In genomic region chr9:65197826-65198225, GRCm38 (mm10) we compare ENCODE assay signal across 14 mouse cellular contexts. TPM values are rescaled to one million over a fixed set of nuclear protein-coding genes. Genes with fewer than 3 reads are reported as not detected.
DNase-seq lines count a peak whose midpoint lies in the region; ATAC-seq and TF ChIP-seq lines count a peak whose summit lies in the region.
"Had no signal": no experiment of that assay in that cellular context is flagged by ENCODE, and none has a peak within 500 bp of the region (broad histone marks: within the 10 kb centered on the region; RNA-seq: fewer than 3 reads in every experiment).

No protein-coding gene starts in this region.

- H3K4me2 ChIP-seq in hindbrain, embryonic 13.5 days = no peak overlapping the region
- H3K4me2 ChIP-seq in myocyte (ENCODE audit: low read depth) = no peak overlapping the region
- H3K4me2 ChIP-seq: embryonic facial prominence, embryonic 15.5 days had no signal

- ATAC-seq in hindbrain, embryonic 13.5 days (ENCODE audit: low FRiP score) = no peak
- ATAC-seq in erythroblast, adult 5-6 weeks (replicated peaks; ENCODE audit: low FRiP score, poor library complexity, severe bottlenecking) = peak; percentile 66
- no peak for ATAC-seq in megakaryocyte progenitor cell, adult 5-6 weeks (replicated peaks; ENCODE audit: poor library complexity)
- ATAC-seq: hindbrain, embryonic 16.5 days; midbrain, embryonic 15.5 days had no signal

- peaks cover 1% of the 10 kb centered on the region; the same call in 1 of the 2 replicates for H3K79me2 ChIP-seq in MEL (ENCODE audit: control insufficient read depth, insufficient read depth, low read length, poor library complexity)
- no peaks in the 10 kb centered on the region for H3K79me2 ChIP-seq in myocyte (ENCODE audit: control insufficient read depth, insufficient read depth)

- no peaks in the 10 kb centered on the region for H3K27me3 ChIP-seq in hindbrain, embryonic 10.5 days (ENCODE audit: insufficient read depth, poor library complexity, severe bottlenecking)
- H3K27me3 ChIP-seq in hindbrain, embryonic 13.5 days = no peaks in the 10 kb centered on the region
- H3K27me3 ChIP-seq in MEL (ENCODE audit: control insufficient read depth in 1 of 2, insufficient read depth in 2 of 2, low read length in 2 of 2) (no peaks in the 10 kb centered on the region), myocyte (ENCODE audit: control insufficient read depth, insufficient read depth, insufficient read length) (no peaks in the 10 kb centered on the region)
- H3K27me3 ChIP-seq: embryonic facial prominence, embryonic 15.5 days; limb, embryonic 12.5 days; midbrain, embryonic 15.5 days; neural tube, embryonic 15.5 days had no signal

- DNase-seq in hindbrain, embryonic 10.5 days (ENCODE audit: low spot score) = no peak
- peak; percentile 62 for DNase-seq in MEL (ENCODE audit: low read depth, low spot score)
- no peak for DNase-seq in kidney, adult 8-10 months
- DNase-seq: cerebellum, postnatal 25 days had no signal

- peak overlapping the region; percentile 45; the same call in 1 of the 2 replicates for H3K27ac ChIP-seq in hindbrain, embryonic 10.5 days
- no peak overlapping the region for H3K27ac ChIP-seq in hindbrain, embryonic 13.5 days
- peak overlapping the region; percentile 2; the same call in 1 of the 2 replicates for H3K27ac ChIP-seq in MEL (ENCODE audit: control insufficient read depth, low read depth, low read length)
- H3K27ac ChIP-seq: kidney, postnatal 0 days had no signal

- H3K9me3 ChIP-seq in hindbrain, embryonic 10.5 days = no peaks in the 10 kb centered on the region
- H3K9me3 ChIP-seq in hindbrain, embryonic 13.5 days = no peaks in the 10 kb centered on the region
- H3K9me3 ChIP-seq in MEL (replicated peaks; ENCODE audit: insufficient read depth, low read length) = no peaks in the 10 kb centered on the region
- H3K9me3 ChIP-seq: embryonic facial prominence, embryonic 15.5 days; limb, embryonic 12.5 days; midbrain, embryonic 15.5 days; neural tube, embryonic 15.5 days had no signal

- TF ChIP-seq CTCF in MEL (IDR thresholded peaks at IDR 0.05 in 2 of 3, conservative IDR thresholded peaks at IDR 0.05 in 1 of 3; ENCODE audit: control insufficient read depth in 1 of 3, insufficient read depth in 1 of 3, low read depth in 2 of 3, low read length in 3 of 3, poor library complexity in 1 of 3, severe bottlenecking in 1 of 3) = no peak

- no peak for TF ChIP-seq RAD21 in MEL (IDR thresholded peaks at IDR 0.05; ENCODE audit: low read depth, low read length)

- peaks cover 48% of the 10 kb centered on the region for H3K4me1 ChIP-seq in hindbrain, embryonic 10.5 days (replicated peaks)
- H3K4me1 ChIP-seq in hindbrain, embryonic 13.5 days (replicated peaks) = peaks cover 19% of the 10 kb centered on the region
- H3K4me1 ChIP-seq in MEL (ENCODE audit: control insufficient read depth in 1 of 2, insufficient read depth in 2 of 2, low read length in 2 of 2) = peaks cover 0 to 31% of the 10 kb centered on the region in 2 experiments; a peak in 2 of 4 replicates

- no peak overlapping the region for H3ac ChIP-seq in myocyte (ENCODE audit: control insufficient read depth, insufficient read length)

- no peaks in the 10 kb centered on the region for H3K36me3 ChIP-seq in hindbrain, embryonic 10.5 days
- no peaks in the 10 kb centered on the region for H3K36me3 ChIP-seq in hindbrain, embryonic 13.5 days
- H3K36me3 ChIP-seq in MEL (ENCODE audit: control insufficient read depth in 1 of 2, insufficient read depth in 2 of 2, low read length in 2 of 2) = peaks cover 0 to 10% of the 10 kb centered on the region in 2 experiments; a peak in 2 of 4 replicates
- H3K36me3 ChIP-seq in myocyte (ENCODE audit: control insufficient read depth, insufficient read depth) = no peaks in the 10 kb centered on the region
- H3K36me3 ChIP-seq: embryonic facial prominence, embryonic 15.5 days; limb, embryonic 12.5 days; midbrain, embryonic 15.5 days; neural tube, embryonic 15.5 days had no signal

- TF ChIP-seq EP300 in MEL (IDR thresholded peaks at IDR 0.05; ENCODE audit: low read depth in 1 of 2, low read length in 2 of 2) = no peak

- 88% methylated on average over 6 of the region's 6 CpGs for WGBS in hindbrain, embryonic 10.5 days
- 88% methylated on average over 6 of the region's 6 CpGs for WGBS in hindbrain, embryonic 13.5 days

- no peak overlapping the region for H3K4me3 ChIP-seq in hindbrain, embryonic 10.5 days
- no peak overlapping the region for H3K4me3 ChIP-seq in hindbrain, embryonic 13.5 days
- H3K4me3 ChIP-seq in MEL (ENCODE audit: control insufficient read depth in 1 of 2, insufficient read depth in 1 of 2, low read depth in 2 of 2, low read length in 2 of 2) (no peak overlapping the region), myocyte (no peak overlapping the region)
- H3K4me3 ChIP-seq: embryonic facial prominence, embryonic 15.5 days; limb, embryonic 12.5 days; midbrain, embryonic 15.5 days; neural tube, embryonic 15.5 days had no signal

- no peak overlapping the region for H3K9ac ChIP-seq in hindbrain, embryonic 13.5 days
- peak overlapping the region; percentile 21; the same call in 1 of the 2 replicates for H3K9ac ChIP-seq in MEL (ENCODE audit: control insufficient read depth, low read depth, low read length, poor library complexity, severe bottlenecking)
- H3K9ac ChIP-seq: embryonic facial prominence, embryonic 15.5 days; limb, embryonic 12.5 days; midbrain, embryonic 15.5 days; neural tube, embryonic 15.5 days had no signal

- TF ChIP-seq POLR2A in MEL (IDR thresholded peaks at IDR 0.05; ENCODE audit: control insufficient read depth in 1 of 2, insufficient read depth in 1 of 2, low read depth in 1 of 2, low read length in 2 of 2, poor library complexity in 1 of 2) (no peak), myocyte (IDR thresholded peaks at IDR 0.05; ENCODE audit: insufficient read length, low read depth) (peak; percentile 24)

TF ChIP-seq in MEL, 35 proteins besides CTCF, POLR2A, EP300 and RAD21:
- TF ChIP-seq USF2 (IDR thresholded peaks at IDR 0.05; ENCODE audit: borderline replicate concordance in 1 of 2, insufficient read depth in 1 of 2, low read depth in 1 of 2, low read length in 2 of 2) = no peak
- TF ChIP-seq KAT2A (conservative IDR thresholded peaks at IDR 0.05; ENCODE audit: low read depth, low read length) = no peak
- TF ChIP-seq NRF1 (IDR thresholded peaks at IDR 0.05; ENCODE audit: insufficient read depth, low read depth, low read length, poor library complexity, severe bottlenecking) = no peak
- no peak for TF ChIP-seq MAFK (IDR thresholded peaks at IDR 0.05; ENCODE audit: borderline replicate concordance, low read depth, low read length)
- TF ChIP-seq SMC3 (IDR thresholded peaks at IDR 0.05; ENCODE audit: low read depth, low read length) = no peak
- TF ChIP-seq ETS1 (IDR thresholded peaks at IDR 0.05; ENCODE audit: low read depth, low read length) = no peak
- TF ChIP-seq JUND (IDR thresholded peaks at IDR 0.05; ENCODE audit: low read depth, low read length) = no peak
- TF ChIP-seq USF1 (IDR thresholded peaks at IDR 0.05; ENCODE audit: low read depth, low read length) = no peak
- no peak for TF ChIP-seq MAX (IDR thresholded peaks at IDR 0.05; ENCODE audit: low read length)
- TF ChIP-seq TBP (IDR thresholded peaks at IDR 0.05; ENCODE audit: low read depth, low read length) = no peak
- no peak for TF ChIP-seq ZNF384 (IDR thresholded peaks at IDR 0.05; ENCODE audit: low read depth, low read length)

TF ChIP-seq in myocyte, 11 proteins besides CTCF, POLR2A, EP300 and RAD21:
- no peak for TF ChIP-seq POLR2AphosphoS2 (IDR thresholded peaks at IDR 0.05; ENCODE audit: insufficient read length, low read depth)
- TF ChIP-seq TCF3 (IDR thresholded peaks at IDR 0.05; ENCODE audit: insufficient read length, low read depth) = no peak
- TF ChIP-seq SRF (IDR thresholded peaks at IDR 0.05; ENCODE audit: control insufficient read depth, insufficient read length, low read depth) = no peak
- TF ChIP-seq MAX (IDR thresholded peaks at IDR 0.05; ENCODE audit: low read depth) = no peak
TF ChIP-seq in myocyte: peak in this region for 0.

RNA-seq across cellular contexts. Expression of gene Parp16, which starts 2.7 kb away (rescaled TPM):
- 7.7 and 8.0 TPM in 2 replicates for polyA plus RNA-seq in hindbrain, embryonic 10.5 days (2016; fragmentation: Nextera tagmentation; extraction: Ambion mirVana)
- 5.9 and 6.1 TPM in 2 replicates for polyA plus RNA-seq in hindbrain, embryonic 13.5 days (2015; fragmentation: Nextera tagmentation; extraction: Ambion mirVana)
- total RNA-seq in MEL (2012; rRNA removed) = 1.3 and 1.4 TPM in 2 replicates
- polyA plus RNA-seq in MEL (2012; ENCODE audit: insufficient read depth in 1 of 2, insufficient read length in 2 of 2, low read depth in 1 of 2, low replicate concordance in 2 of 2, missing spikeins in 1 of 2) = 1 to 10 TPM in 1 of 2 experiments, not detected in 1; 5.1 TPM
- 10.2 and 13.2 TPM in 2 replicates for total RNA-seq in erythroblast, adult 5-6 weeks (2015; ENCODE audit: low replicate concordance)
- total RNA-seq in erythroblast, adult 5-6 weeks (2017; ENCODE audit: low replicate concordance) = 14.5 and 15.3 TPM in 2 replicates
- polyA plus RNA-seq in myocyte (2012; fragmentation: generic; extraction: Trizol) = 2.2 TPM
- total RNA-seq in megakaryocyte progenitor cell, adult 5-6 weeks (2015) = 3.2 and 3.3 TPM in 2 replicates
- 2.8 and 3.1 TPM in 2 replicates for total RNA-seq in megakaryocyte progenitor cell, adult 5-6 weeks (2017)

RNA-seq across cellular contexts. Expression of gene Igdcc3, which starts 56.8 kb away (rescaled TPM):
- polyA plus RNA-seq in hindbrain, embryonic 10.5 days (2016; fragmentation: Nextera tagmentation; extraction: Ambion mirVana) = 218 and 357 TPM in 2 replicates
- polyA plus RNA-seq in hindbrain, embryonic 13.5 days (2015; fragmentation: Nextera tagmentation; extraction: Ambion mirVana) = 13.8 and 15.5 TPM in 2 replicates
- not detected in 2 replicates for total RNA-seq in MEL (2012; rRNA removed)
- polyA plus RNA-seq in MEL (2012; ENCODE audit: insufficient read depth in 1 of 2, insufficient read length in 2 of 2, low read depth in 1 of 2, low replicate concordance in 2 of 2, missing spikeins in 1 of 2) = not detected
- not detected in 2 replicates for total RNA-seq in erythroblast, adult 5-6 weeks (2015; ENCODE audit: low replicate concordance)
- total RNA-seq in erythroblast, adult 5-6 weeks (2017; ENCODE audit: low replicate concordance) = not detected in 2 replicates
- polyA plus RNA-seq in myocyte (2012; fragmentation: generic; extraction: Trizol) = not detected
- not detected in 2 replicates for total RNA-seq in megakaryocyte progenitor cell, adult 5-6 weeks (2015)
- not detected in 2 replicates for total RNA-seq in megakaryocyte progenitor cell, adult 5-6 weeks (2017)

Comparison
In these comparisons a context has a peak if more than half of its experiments do, and no peak if none do; other contexts are left out.
1. RNA of gene Igdcc3, which starts 56.8 kb away (polyA plus RNA-seq): 218 to 357 TPM in hindbrain, embryonic 10.5 days; 13.8 to 15.5 TPM in hindbrain, embryonic 13.5 days, not detected in MEL and not detected in myocyte (single experiment); every median in the first group is over 10 times any median in the second.